Mouse (Mus musculus) left cerebral cortex, postnatal 4 days (tissue): ENCODE results near the gene Pdlim5. TPM values are rescaled to one million over a fixed set of nuclear protein-coding genes. Genes with fewer than 3 reads are reported as not detected.

Experiments used
- DNase-seq: peaks from one replicate; pipeline ENCODE4 v3.0.0-alpha.2; 2022
- intact Hi-C: fragments of 180-260 bp; cut with DNase I; formaldehyde crosslinking; loops from one replicate; pipeline ENCODE4 v1.15.1; 2025
- total RNA-seq, 2 experiments: library from RNA; stranded (reverse); gene quantifications; 2 replicates each; pipeline ENCODE4 v1.2.3; 2021

Pdlim5 gene
- total RNA-seq, 2 experiments from 2014 or later = 16.7 to 19.3 TPM

- intact Hi-C loops = no loop called here
- DNase-seq = no peak
Observed at GRCm38 (mm10) chr3:142340701-142341100, 54.8 kb downstream of the Pdlim5 start.

- no peak for DNase-seq
- intact Hi-C loops = no loop called here
Observed at GRCm38 (mm10) chr3:142339440-142340251, 55.9 kb downstream of the Pdlim5 start.

GRCm38 (mm10) chr3:142338058-142338457, 57.4 kb downstream of the Pdlim5 start:
- intact Hi-C loops = no loop called here
- DNase-seq = no peak

- DNase-seq = no peak
- intact Hi-C loops = no loop called here
Observed at GRCm38 (mm10) chr3:142334496-142334895, 61.0 kb downstream of the Pdlim5 start.

- no peak for DNase-seq
- intact Hi-C loops = no loop called here
Observed at GRCm38 (mm10) chr3:142333458-142333857, 62.0 kb downstream of the Pdlim5 start.

- no peak for DNase-seq
Observed at GRCm38 (mm10) chr3:142332716-142333115, 62.8 kb downstream of the Pdlim5 start.

GRCm38 (mm10) chr3:142331872-142332554, 63.5 kb downstream of the Pdlim5 start:
- intact Hi-C loops = no loop called here
- DNase-seq = no peak

More at GRCm38 (mm10) chr3:142332716-142333115, 62.8 kb downstream of the Pdlim5 start:
- intact Hi-C loops = no loop called here

GRCm38 (mm10) chr3:142330425-142330824, 65.1 kb downstream of the Pdlim5 start:
- no peak for DNase-seq
- intact Hi-C loops = no loop called here

GRCm38 (mm10) chr3:142323592-142323991, 71.9 kb downstream of the Pdlim5 start:
- intact Hi-C loops = no loop called here
- DNase-seq = no peak

GRCm38 (mm10) chr3:142321930-142322329, 73.6 kb downstream of the Pdlim5 start:
- DNase-seq = peak; percentile 67
- intact Hi-C loops = no loop called here

GRCm38 (mm10) chr3:142318147-142318546, 77.3 kb downstream of the Pdlim5 start:
- intact Hi-C loops = no loop called here
- DNase-seq = peak; percentile 85

- no peak for DNase-seq
- intact Hi-C loops = no loop called here
Observed at GRCm38 (mm10) chr3:142316138-142316740, 79.3 kb downstream of the Pdlim5 start.

- intact Hi-C loops = no loop called here
- DNase-seq = peak; percentile 66
Observed at GRCm38 (mm10) chr3:142311075-142311474, 84.4 kb downstream of the Pdlim5 start.

- intact Hi-C loops = no loop called here
- peak; percentile 21 for DNase-seq
Observed at GRCm38 (mm10) chr3:142310446-142310845, 85.0 kb downstream of the Pdlim5 start.

GRCm38 (mm10) chr3:142295287-142295676, 100.2 kb downstream of the Pdlim5 start:
- intact Hi-C loops = loop anchor here (5.0 to 10.0 kb wide), 2 partner anchors 182 to 350 kb away; no protein-coding TSS in a partner anchor
- DNase-seq = no peak

GRCm38 (mm10) chr3:142294616-142295286, 100.7 kb downstream of the Pdlim5 start:
- intact Hi-C loops = loop anchor here (5.0 to 10.0 kb wide), 2 partner anchors 183 to 350 kb away; no protein-coding TSS in a partner anchor
- no peak for DNase-seq

GRCm38 (mm10) chr3:142293561-142293960, 101.9 kb downstream of the Pdlim5 start:
- intact Hi-C loops = loop anchor here (10.0 kb wide), 1 partner anchor 351 kb away; no protein-coding TSS in a partner anchor
- DNase-seq = no peak

- peak; percentile 59 for DNase-seq
- intact Hi-C loops = no loop called here
Observed at GRCm38 (mm10) chr3:142282706-142283105, 112.8 kb downstream of the Pdlim5 start.

GRCm38 (mm10) chr3:142281656-142282055, 113.8 kb downstream of the Pdlim5 start:
- intact Hi-C loops = no loop called here
- DNase-seq = no peak

- no peak for DNase-seq
- intact Hi-C loops = no loop called here
Observed at GRCm38 (mm10) chr3:142281093-142281445, 114.4 kb downstream of the Pdlim5 start.
